Comparison of ENCODE assay signal across 20 mouse cellular contexts in the genomic region with DNA sequence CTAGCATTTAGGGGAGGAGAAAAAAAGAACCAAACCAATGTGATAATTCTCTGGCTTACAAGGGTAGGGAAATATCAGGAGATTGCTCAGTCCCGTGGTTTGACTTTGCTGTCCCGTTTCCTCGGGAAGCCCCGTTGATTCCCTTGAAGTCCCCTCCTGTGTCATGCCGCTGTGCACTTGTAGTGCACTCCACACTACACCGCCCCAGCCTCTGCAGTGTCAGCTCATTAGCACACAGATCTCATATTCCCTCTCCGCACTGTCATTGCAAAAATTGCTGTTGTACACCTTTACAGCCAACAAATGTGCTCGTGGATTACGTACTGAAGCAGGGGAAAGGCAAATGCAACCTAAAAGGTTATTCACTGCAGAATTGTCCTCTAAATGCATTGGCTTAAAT. TPM values are rescaled to one million over a fixed set of nuclear protein-coding genes. Genes with fewer than 3 reads are reported as not detected.
DNase-seq lines count a peak whose midpoint lies in the region; ATAC-seq and TF ChIP-seq lines count a peak whose summit lies in the region.
"Had no signal": no experiment of that assay in that cellular context is flagged by ENCODE, and none has a peak within 500 bp of the region (broad histone marks: within the 10 kb centered on the region; RNA-seq: fewer than 3 reads in every experiment).

No protein-coding gene starts in this region.

- no peak for ATAC-seq in embryonic facial prominence, embryonic 13.5 days (ENCODE audit: insufficient number of reproducible peaks, insufficient read depth, low FRiP score, low TSS enrichment, low read depth)
- ATAC-seq in kidney, embryonic 14.5 days (ENCODE audit: low FRiP score, low TSS enrichment), result no peak
- ATAC-seq in neural tube, embryonic 13.5 days (ENCODE audit: low read depth), result no peak
- ATAC-seq: intestine, postnatal 0 days; liver, postnatal 0 days had no signal

- no peak overlapping the region for H3K9ac ChIP-seq in embryonic facial prominence, embryonic 13.5 days
- H3K9ac ChIP-seq in kidney, embryonic 14.5 days (ENCODE audit: low read depth, low read length), result no peak overlapping the region
- H3K9ac ChIP-seq in neural tube, embryonic 13.5 days, result no peak overlapping the region
- H3K9ac ChIP-seq: heart, embryonic 15.5 days; liver, postnatal 0 days had no signal

- peaks cover 11% of the 10 kb centered on the region; the same call in 1 of the 2 replicates for H3K27me3 ChIP-seq in embryonic facial prominence, embryonic 13.5 days
- H3K27me3 ChIP-seq in embryonic facial prominence, embryonic 10.5 days (replicated peaks; ENCODE audit: low read depth, poor library complexity, severe bottlenecking), result peaks cover 36% of the 10 kb centered on the region
- no peaks in the 10 kb centered on the region for H3K27me3 ChIP-seq in kidney, embryonic 14.5 days (ENCODE audit: control insufficient read depth, insufficient read depth, low read length)
- no peaks in the 10 kb centered on the region for H3K27me3 ChIP-seq in neural tube, embryonic 13.5 days
- H3K27me3 ChIP-seq: heart, embryonic 15.5 days had no signal

- TF ChIP-seq CTCF in brain, embryonic 14.5 days (IDR thresholded peaks at IDR 0.05; ENCODE audit: borderline replicate concordance, extremely low read depth, insufficient read depth, insufficient read length), result no peak

- H3K9me3 ChIP-seq in embryonic facial prominence, embryonic 13.5 days, result no peaks in the 10 kb centered on the region
- no peaks in the 10 kb centered on the region for H3K9me3 ChIP-seq in embryonic facial prominence, embryonic 10.5 days
- no peaks in the 10 kb centered on the region for H3K9me3 ChIP-seq in kidney, embryonic 14.5 days (ENCODE audit: control insufficient read depth, low read length)
- H3K9me3 ChIP-seq in neural tube, embryonic 13.5 days, result no peaks in the 10 kb centered on the region
- H3K9me3 ChIP-seq: heart, embryonic 15.5 days; limb, embryonic 10.5 days had no signal

- no peak overlapping the region for H3K4me3 ChIP-seq in embryonic facial prominence, embryonic 13.5 days
- no peak overlapping the region for H3K4me3 ChIP-seq in embryonic facial prominence, embryonic 10.5 days
- H3K4me3 ChIP-seq in kidney, embryonic 14.5 days (ENCODE audit: low read length), result no peak overlapping the region
- H3K4me3 ChIP-seq in neural tube, embryonic 13.5 days, result no peak overlapping the region
- H3K4me3 ChIP-seq: heart, embryonic 15.5 days; limb, embryonic 10.5 days had no signal

- no peaks in the 10 kb centered on the region for H3K4me1 ChIP-seq in embryonic facial prominence, embryonic 13.5 days
- H3K4me1 ChIP-seq in embryonic facial prominence, embryonic 10.5 days, result peaks cover 25% of the 10 kb centered on the region
- no peaks in the 10 kb centered on the region for H3K4me1 ChIP-seq in kidney, embryonic 14.5 days (ENCODE audit: control insufficient read depth, insufficient read depth, low read length)
- peaks cover 8% of the 10 kb centered on the region; the same call in 1 of the 2 replicates for H3K4me1 ChIP-seq in neural tube, embryonic 13.5 days (replicated peaks)
- H3K4me1 ChIP-seq: limb, embryonic 10.5 days had no signal

- no peak overlapping the region for H3K27ac ChIP-seq in embryonic facial prominence, embryonic 13.5 days
- H3K27ac ChIP-seq in embryonic facial prominence, embryonic 10.5 days (replicated peaks), result no peak overlapping the region
- H3K27ac ChIP-seq in kidney, embryonic 14.5 days (ENCODE audit: low read depth, low read length), result no peak overlapping the region
- H3K27ac ChIP-seq in neural tube, embryonic 13.5 days (replicated peaks), result no peak overlapping the region
- H3K27ac ChIP-seq: heart, embryonic 15.5 days; limb, embryonic 10.5 days had no signal

- H3K36me3 ChIP-seq in embryonic facial prominence, embryonic 13.5 days, result no peaks in the 10 kb centered on the region
- no peaks in the 10 kb centered on the region for H3K36me3 ChIP-seq in embryonic facial prominence, embryonic 10.5 days (replicated peaks)
- H3K36me3 ChIP-seq in kidney, embryonic 14.5 days (ENCODE audit: control insufficient read depth, insufficient read depth, low read length), result no peaks in the 10 kb centered on the region
- H3K36me3 ChIP-seq in neural tube, embryonic 13.5 days, result no peaks in the 10 kb centered on the region
- H3K36me3 ChIP-seq: heart, embryonic 15.5 days; limb, embryonic 10.5 days had no signal

- WGBS in embryonic facial prominence, embryonic 13.5 days, result 54% methylated on average over 9 of the region's 9 CpGs
- WGBS in embryonic facial prominence, embryonic 10.5 days, result 56% methylated on average over 9 of the region's 9 CpGs
- WGBS in kidney, embryonic 14.5 days, result 44% methylated on average over 9 of the region's 9 CpGs
- 39% methylated on average over 9 of the region's 9 CpGs for WGBS in neural tube, embryonic 13.5 days

- TF ChIP-seq POLR2A in brain, embryonic 14.5 days (IDR thresholded peaks at IDR 0.05; ENCODE audit: borderline replicate concordance, extremely low read depth, insufficient read depth, insufficient read length, poor library complexity, severe bottlenecking), result no peak

- no peak for DNase-seq in embryonic facial prominence, embryonic 10.5 days (ENCODE audit: low spot score)
- DNase-seq in kidney, postnatal 14 days, result no peak
- peak; percentile 30 for DNase-seq in brain, embryonic 14.5 days (ENCODE audit: low read depth)
- no peak for DNase-seq in gastrocnemius, postnatal 4 days (ENCODE audit: low spot score in 2 of 2)
- DNase-seq in frontal cortex, postnatal 25 days (ENCODE audit: low spot score in 2 of 2), result no peak
- DNase-seq: adrenal gland, adult 2 months; cerebellum, adult 9-11 months; gastrocnemius, postnatal 25 days; heart, postnatal 4 days; liver, postnatal 0 days; lung, postnatal 10 days; retina, postnatal 1 day; right cerebral cortex, postnatal 4 days had no signal

- H3K4me2 ChIP-seq in embryonic facial prominence, embryonic 13.5 days, result peak overlapping the region; percentile 30
- peak overlapping the region; percentile 8; the same call in 1 of the 2 replicates for H3K4me2 ChIP-seq in kidney, embryonic 14.5 days (replicated peaks; ENCODE audit: low read depth, low read length)
- peak overlapping the region; percentile 24 for H3K4me2 ChIP-seq in neural tube, embryonic 13.5 days
- H3K4me2 ChIP-seq: heart, embryonic 15.5 days had no signal

RNA-seq across cellular contexts. Expression of gene Gria3, which starts 5.6 kb away (rescaled TPM):
- polyA plus RNA-seq in embryonic facial prominence, embryonic 13.5 days (2015; fragmentation: Nextera tagmentation; extraction: Ambion mirVana), result 8.2 and 8.3 TPM in 2 replicates
- 2.9 and 3.5 TPM in 2 replicates for polyA plus RNA-seq in embryonic facial prominence, embryonic 10.5 days (2016; fragmentation: Nextera tagmentation; extraction: Ambion mirVana)
- polyA plus RNA-seq in kidney, embryonic 14.5 days (2014; fragmentation: Nextera tagmentation; extraction: Ambion mirVana), result 5.1 and 7.1 TPM in 2 replicates
- polyA plus RNA-seq in brain, embryonic 14.5 days (2012; rRNA removed), result 13.6 and 19.7 TPM in 2 replicates
- 9.0 and 13.6 TPM in 2 replicates for polyA plus RNA-seq in neural tube, embryonic 13.5 days (2015; fragmentation: Nextera tagmentation; extraction: Ambion mirVana)
- total RNA-seq in gastrocnemius, postnatal 4 days (2021), result 10 to 100 TPM in 1 of 2 experiments, 1 to 10 TPM in 1; 7.9 to 10.1 TPM
- total RNA-seq: monocyte, adult 5-6 weeks had no signal
